Mouse (Mus musculus): ENCODE data around the gene Icam1. TPM values are rescaled to one million over a fixed set of nuclear protein-coding genes. Genes with fewer than 3 reads are reported as not detected.
"Not testable (repeated sequence)": the region's sequence is repeated elsewhere in the genome, so short reads cannot be mapped to it uniquely, and the experiment has no call there.

Icam1 gene
- polyA plus RNA-seq, 1 experiment from 2014 or later, result 5.8 TPM

GRCm38 (mm10) chr9:21037481-21037891 is 21.7 kb downstream of the Icam1 start:
- Histone ChIP-seq H3K9me3 (peaks cover 3% of the 10 kb centered on the region; the same call in 1 of the 2 replicates), H3K4me3 (peak overlapping the region; percentile 35), H3K27ac (no peak overlapping the region), H3K27me3 (replicated peaks) (peaks cover 77% of the 10 kb centered on the region), H3K4me2 (replicated peaks) (peak overlapping the region; percentile 59), H3K36me3 (no peaks in the 10 kb centered on the region), H3K4me1 (peaks cover 28% of the 10 kb centered on the region), H3K9ac (peak overlapping the region; percentile 26; the same call in 1 of the 2 replicates)
- 0 out of 2 replicates have a peak, but pooled peaks have one; percentile 14 for ATAC-seq (ENCODE audit: low FRiP score, low read depth)
- 2% methylated on average over 31 of the region's 31 CpGs for WGBS

DNA sequence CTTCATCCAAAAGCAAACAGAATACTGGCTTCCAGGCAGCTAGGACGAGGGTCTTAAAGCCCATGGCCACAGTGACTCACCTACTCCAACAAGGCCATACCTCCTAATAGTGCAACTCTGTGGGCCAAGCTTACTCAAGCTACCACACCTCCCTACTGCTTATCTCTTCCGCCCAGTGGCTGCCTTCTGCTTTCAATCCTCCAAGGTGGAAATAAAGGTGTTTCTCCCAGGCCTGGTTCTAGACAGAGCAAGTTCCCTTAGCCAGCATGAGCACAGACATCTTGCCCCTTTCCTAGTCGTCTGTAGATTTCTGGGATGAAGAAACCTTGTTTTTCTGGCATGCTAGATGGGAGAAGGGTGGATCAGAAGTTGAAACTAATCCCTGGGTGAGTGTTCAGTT is 24.0 kb downstream of the Icam1 start:
- Histone ChIP-seq H3K27ac (no peak overlapping the region), H3K4me1 (peaks cover 16% of the 10 kb centered on the region), H3K4me2 (replicated peaks) (no peak overlapping the region), H3K9me3 (peaks cover 3% of the 10 kb centered on the region; the same call in 1 of the 2 replicates), H3K4me3 (no peak overlapping the region), H3K27me3 (replicated peaks) (peaks cover 55% of the 10 kb centered on the region), H3K36me3 (no peaks in the 10 kb centered on the region), H3K9ac (no peak overlapping the region)
- 76% methylated on average over 3 of the region's 3 CpGs for WGBS
- ATAC-seq (ENCODE audit: low FRiP score, low read depth), result no peak

DNA sequence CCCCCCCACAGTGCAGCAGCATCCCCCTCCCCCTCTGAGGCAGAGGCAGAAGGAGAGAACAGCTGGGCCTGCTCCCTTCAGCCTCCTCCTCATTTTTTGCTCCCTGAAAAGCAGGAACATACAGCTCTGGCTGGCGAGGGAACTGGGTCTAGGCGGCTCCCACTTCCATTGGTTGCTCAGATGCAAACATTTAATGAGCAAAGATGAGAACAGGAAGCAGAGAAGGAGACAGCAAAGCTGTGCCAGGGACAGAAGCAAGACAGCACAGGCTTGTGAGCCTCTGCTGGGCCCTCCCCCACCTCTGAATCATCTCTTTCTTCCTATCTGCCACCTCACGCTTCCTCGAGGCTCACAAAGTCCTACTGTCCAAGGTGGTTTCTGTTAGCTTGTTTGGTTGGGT is 25.5 kb downstream of the Icam1 start:
- H3K27ac ChIP-seq, result no peak overlapping the region
- peaks cover 16% of the 10 kb centered on the region for H3K4me1 ChIP-seq
- peaks cover 40% of the 10 kb centered on the region for H3K27me3 ChIP-seq (replicated peaks)
- H3K9me3 ChIP-seq, result peaks cover 3% of the 10 kb centered on the region; the same call in 1 of the 2 replicates
- H3K4me2 ChIP-seq (replicated peaks), result no peak overlapping the region
- H3K4me3 ChIP-seq, result no peak overlapping the region
- WGBS, result 59% methylated on average over 4 of the region's 4 CpGs
- no peak overlapping the region for H3K9ac ChIP-seq
- ATAC-seq (ENCODE audit: low FRiP score, low read depth), result no peak
- H3K36me3 ChIP-seq, result no peaks in the 10 kb centered on the region

DNA sequence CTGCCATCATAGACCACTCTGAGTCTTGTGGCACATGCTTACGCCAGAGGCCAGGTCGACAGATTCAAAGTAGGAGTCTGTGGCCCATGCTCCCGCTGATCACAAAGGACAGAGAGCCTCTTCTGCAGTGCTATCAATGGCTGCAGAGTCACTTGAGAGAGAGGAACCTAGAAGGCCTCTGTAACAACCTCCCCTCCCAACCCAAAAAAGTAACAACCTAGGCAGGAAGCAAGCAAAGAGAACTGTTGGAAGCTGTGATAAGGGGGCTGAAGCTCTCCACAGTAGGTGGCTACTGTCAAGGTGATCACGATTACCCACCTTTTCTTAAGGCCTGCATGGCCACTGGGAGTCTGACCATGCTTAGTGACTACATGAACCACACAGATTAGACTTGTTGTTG is 27.8 kb downstream of the Icam1 start:
- Histone ChIP-seq H3K4me2 (replicated peaks) (no peak overlapping the region), H3K27me3 (replicated peaks) (peaks cover 17% of the 10 kb centered on the region), H3K36me3 (no peaks in the 10 kb centered on the region), H3K9ac (no peak overlapping the region), H3K4me1 (no peaks in the 10 kb centered on the region), H3K27ac (no peak overlapping the region), H3K4me3 (no peak overlapping the region), H3K9me3 (peaks cover 3% of the 10 kb centered on the region; the same call in 1 of the 2 replicates)
- no peak for ATAC-seq (ENCODE audit: low FRiP score, low read depth)
- WGBS, result 79% methylated on average over 4 of the region's 4 CpGs

- H3K4me1 ChIP-seq; H3K27ac ChIP-seq; H3K27me3 ChIP-seq (replicated peaks); H3K9me3 ChIP-seq; H3K4me2 ChIP-seq (replicated peaks); H3K9ac ChIP-seq; ATAC-seq (ENCODE audit: low FRiP score, low read depth); H3K36me3 ChIP-seq; H3K4me3 ChIP-seq: not testable (repeated sequence)
- WGBS, result 45% methylated on average over 1 of the region's 1 CpGs
Measured at GRCm38 (mm10) chr9:21044785-21045184, 29.0 kb downstream of the Icam1 start.

GRCm38 (mm10) chr9:21045235-21045634 is 29.4 kb downstream of the Icam1 start:
- H3K36me3 ChIP-seq, result no peaks in the 10 kb centered on the region
- H3K9ac ChIP-seq, result no peak overlapping the region
- no peak for ATAC-seq (ENCODE audit: low FRiP score, low read depth)
- 82% methylated on average over 3 of the region's 3 CpGs for WGBS
- no peak overlapping the region for H3K27ac ChIP-seq
- no peak overlapping the region for H3K4me3 ChIP-seq
- H3K4me2 ChIP-seq (replicated peaks), result no peak overlapping the region
- H3K27me3 ChIP-seq (replicated peaks), result peaks cover 2% of the 10 kb centered on the region
- no peaks in the 10 kb centered on the region for H3K9me3 ChIP-seq
- no peaks in the 10 kb centered on the region for H3K4me1 ChIP-seq

DNA sequence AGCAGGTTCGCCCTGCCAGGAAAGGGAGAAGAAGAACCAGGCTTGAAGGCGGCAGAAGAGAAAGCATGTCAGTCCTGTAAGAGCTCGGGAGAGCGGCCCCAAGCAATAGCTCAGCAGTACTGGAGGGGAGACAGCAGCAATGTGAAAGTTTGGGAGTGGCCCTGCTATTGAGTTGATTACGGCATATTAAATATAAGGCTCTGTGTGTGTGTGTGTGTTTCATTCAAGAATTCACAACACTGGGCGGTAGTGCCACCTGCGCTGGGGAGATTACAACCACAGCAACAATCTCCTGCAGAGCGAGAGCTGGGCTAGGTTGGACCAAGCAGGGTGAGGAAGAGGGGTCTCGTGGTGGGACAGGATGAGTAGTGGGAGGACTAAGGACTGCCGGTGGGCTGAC is 35.8 kb downstream of the Icam1 start:
- H3K36me3 ChIP-seq, result no peaks in the 10 kb centered on the region
- H3K4me1 ChIP-seq, result no peaks in the 10 kb centered on the region
- no peaks in the 10 kb centered on the region for H3K9me3 ChIP-seq
- H3K4me3 ChIP-seq, result no peak overlapping the region
- no peak overlapping the region for H3K27ac ChIP-seq
- no peak overlapping the region for H3K4me2 ChIP-seq (replicated peaks)
- H3K27me3 ChIP-seq (replicated peaks), result no peaks in the 10 kb centered on the region
- ATAC-seq (ENCODE audit: low FRiP score, low read depth), result no peak
- WGBS, result 65% methylated on average over 10 of the region's 10 CpGs
- no peak overlapping the region for H3K9ac ChIP-seq

DNA sequence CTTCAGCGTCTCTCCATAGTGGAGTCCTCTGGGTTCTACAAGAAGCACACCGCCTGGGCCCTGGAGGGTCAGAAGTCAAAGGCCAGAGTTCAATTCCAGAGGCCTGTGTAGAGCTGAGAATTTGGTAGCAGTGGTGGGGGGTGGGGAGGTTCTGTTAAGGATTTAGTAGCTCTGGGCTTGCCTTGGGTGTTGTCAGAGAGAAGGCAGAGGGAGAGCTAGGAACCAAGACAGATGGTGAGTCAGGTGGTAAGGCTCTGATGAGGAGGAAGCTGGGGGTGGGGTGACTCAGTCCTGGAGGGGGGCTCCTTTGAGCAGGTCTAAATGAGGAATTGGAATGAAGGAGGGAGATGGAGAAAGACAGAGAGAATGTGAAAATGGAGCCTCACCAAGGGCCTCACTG is 47.1 kb downstream of the Icam1 start:
- WGBS, result 91% methylated on average over 2 of the region's 2 CpGs
- Histone ChIP-seq H3K27me3 (replicated peaks) (no peaks in the 10 kb centered on the region), H3K4me3 (no peak overlapping the region), H3K36me3 (peaks cover 44% of the 10 kb centered on the region), H3K9ac (no peak overlapping the region), H3K4me2 (replicated peaks) (no peak overlapping the region), H3K9me3 (no peaks in the 10 kb centered on the region), H3K27ac (no peak overlapping the region), H3K4me1 (no peaks in the 10 kb centered on the region)
- no peak for ATAC-seq (ENCODE audit: low FRiP score, low read depth)

DNA sequence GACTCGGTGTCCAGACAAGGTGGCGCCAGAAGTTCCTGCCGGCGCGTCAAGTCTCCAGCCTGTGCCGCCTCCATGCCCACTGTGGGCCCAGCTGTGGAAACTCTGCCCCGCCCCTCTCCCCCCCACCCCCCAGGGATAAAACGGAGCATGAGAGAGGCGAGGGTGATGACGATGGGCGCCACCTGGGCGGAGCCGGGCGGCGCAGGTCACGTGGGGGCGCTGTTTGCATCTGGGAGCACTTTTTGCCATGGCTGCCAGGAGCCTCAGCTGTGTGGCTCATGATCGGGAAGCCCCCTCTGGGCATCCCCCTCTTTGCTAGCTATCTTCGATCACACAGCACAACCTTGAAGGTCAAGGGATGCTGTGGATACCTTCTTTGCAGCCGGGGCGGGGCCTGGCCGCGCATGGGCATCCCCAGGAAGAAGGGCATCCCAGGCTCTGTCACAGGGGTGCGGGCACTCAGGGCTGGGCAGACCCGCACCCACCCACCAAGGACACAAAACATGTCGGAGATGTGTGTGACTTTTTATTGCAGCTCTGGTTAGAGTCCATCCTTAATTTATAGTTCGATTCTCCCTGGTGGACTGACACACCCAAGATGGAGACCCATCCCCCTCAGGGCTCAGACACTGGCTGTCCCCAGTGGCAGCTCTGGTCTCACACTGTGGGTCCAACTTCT is 51.4 kb downstream of the Icam1 start, which contains the start of gene Zglp1:
TSS of gene Zglp1 (minus strand) at position 88 of the 679 bp plus-strand sequence.
- no peak within 1 kb of the TSS for H3K27ac ChIP-seq
- peaks cover 47% of the 10 kb centered on the region for H3K36me3 ChIP-seq
- H3K9me3 ChIP-seq, result no peaks in the 10 kb centered on the region
- peaks cover 6% of the 10 kb centered on the region; the same call in 1 of the 2 replicates for H3K4me1 ChIP-seq
- no peak within 1 kb of the TSS for H3K9ac ChIP-seq
- H3K4me2 ChIP-seq (replicated peaks), result no peak within 1 kb of the TSS
- WGBS, result 86% methylated on average over 27 of the region's 27 CpGs
- ATAC-seq (ENCODE audit: low FRiP score, low read depth), result no peak
- no peaks in the 10 kb centered on the region for H3K27me3 ChIP-seq (replicated peaks)
- H3K4me3 ChIP-seq, result no peak within 1 kb of the TSS

DNA sequence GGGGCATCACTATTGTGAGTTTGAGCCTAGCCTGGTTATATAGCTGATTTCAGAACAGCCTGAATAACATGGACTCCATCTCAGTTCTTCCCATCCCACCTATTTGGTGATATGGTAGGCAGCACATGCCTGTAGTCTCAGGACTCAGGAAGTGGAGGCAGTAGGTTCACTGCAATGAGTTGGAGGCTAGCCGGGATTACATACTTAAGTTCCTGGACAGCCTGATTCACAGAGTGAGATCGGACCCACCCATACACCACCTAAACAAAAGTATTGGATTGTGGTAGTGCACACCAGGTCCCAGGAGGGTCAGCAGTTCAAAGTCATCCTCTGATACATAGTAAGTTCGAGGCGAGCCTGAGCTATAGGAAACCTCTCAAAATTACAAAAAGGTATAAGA is 56.9 kb downstream of the Icam1 start:
- no peak for ATAC-seq (ENCODE audit: low FRiP score, low read depth)
- peak overlapping the region; percentile 80 for H3K4me3 ChIP-seq
- H3K4me2 ChIP-seq (replicated peaks), result peak overlapping the region; percentile 83
- no peaks in the 10 kb centered on the region for H3K9me3 ChIP-seq
- peaks cover 38% of the 10 kb centered on the region for H3K36me3 ChIP-seq
- 20% methylated on average over 4 of the region's 4 CpGs for WGBS
- H3K27ac ChIP-seq, result no peak overlapping the region
- H3K9ac ChIP-seq, result peak overlapping the region; percentile 82
- no peaks in the 10 kb centered on the region for H3K27me3 ChIP-seq (replicated peaks)
- H3K4me1 ChIP-seq, result peaks cover 13% of the 10 kb centered on the region

- WGBS, result 3% methylated on average over 58 of the region's 58 CpGs
Measured at GRCm38 (mm10) chr9:21073044-21073840, 57.5 kb downstream of the Icam1 start, which contains the start of the genes Gm49373 and Fdx1l. TSS of gene Gm49373 (minus strand) at chr9:21073096. TSS of gene Fdx1l (minus strand) at chr9:21073614.

GRCm38 (mm10) chr9:21074173-21074572 is 58.4 kb downstream of the Icam1 start:
- no peak for ATAC-seq (ENCODE audit: low FRiP score, low read depth)
- peaks cover 50% of the 10 kb centered on the region for H3K36me3 ChIP-seq
- H3K27ac ChIP-seq, result no peak overlapping the region
- no peak overlapping the region for H3K9ac ChIP-seq
- H3K4me2 ChIP-seq (replicated peaks), result no peak overlapping the region
- WGBS, result 85% methylated on average over 1 of the region's 1 CpGs
- H3K4me1 ChIP-seq, result peaks cover 13% of the 10 kb centered on the region
- no peaks in the 10 kb centered on the region for H3K9me3 ChIP-seq
- H3K27me3 ChIP-seq (replicated peaks), result no peaks in the 10 kb centered on the region
- no peak overlapping the region for H3K4me3 ChIP-seq

More at GRCm38 (mm10) chr9:21073044-21073840, 57.5 kb downstream of the Icam1 start, which contains the start of the genes Gm49373 and Fdx1l:
- Histone ChIP-seq H3K36me3 (peaks cover 41% of the 10 kb centered on the region), H3K9me3 (no peaks in the 10 kb centered on the region), H3K4me3 (peak within 1 kb of the TSS; percentile 80), H3K4me2 (replicated peaks) (peak within 1 kb of the TSS; percentile 83), H3K9ac (peak within 1 kb of the TSS; percentile 82), H3K27me3 (replicated peaks) (no peaks in the 10 kb centered on the region), H3K4me1 (peaks cover 13% of the 10 kb centered on the region), H3K27ac (0 out of 2 replicates have a peak within 1 kb of the TSS, but pooled peaks have one; percentile 10)
- ATAC-seq (ENCODE audit: low FRiP score, low read depth), result peak; percentile 93

All from neural tube, embryonic 12.5 days (tissue).